Comparison of ENCODE assay signal across 11 mouse cellular contexts in genomic region chr17:49489098-49489497, GRCm38 (mm10).
DNase-seq lines count a peak whose midpoint lies in the region.
"Had no signal": no experiment of that assay in that cellular context is flagged by ENCODE, and none has a peak within 500 bp of the region (broad histone marks: within the 10 kb centered on the region; RNA-seq: fewer than 3 reads in every experiment).

No protein-coding gene starts in this region.

- peak; percentile 14 for DNase-seq in kidney, postnatal 14 days
- no peak for DNase-seq in kidney, adult 8-10 months
- DNase-seq in adipocyte (ENCODE audit: low spot score): peak; percentile 38
- peak; percentile 49 for DNase-seq in heart, adult 8-10 months (ENCODE audit: low spot score)
- DNase-seq in heart, postnatal 14 days: peak; percentile 40 to 57
- no peak for DNase-seq in urinary bladder, postnatal 36 days (ENCODE audit: low spot score in 2 of 2)
- DNase-seq in thymus, postnatal 36 days: no peak
- DNase-seq in cerebellum, adult 9-10 months: no peak
- DNase-seq: cerebellum, postnatal 14 days; kidney, adult 18-20 months; thymus, postnatal 14 days had no signal

- intact Hi-C loops in heart, postnatal 14 days (cut with DNase I): no loop called here

Comparison
In these comparisons a context has a peak if more than half of its experiments do, and no peak if none do; other contexts are left out.
1. DNase-seq: peak in kidney, postnatal 14 days (single experiment), adipocyte (single experiment), heart, adult 8-10 months (single experiment) and heart, postnatal 14 days (2 of 2); none in kidney, adult 8-10 months (0 of 2), urinary bladder, postnatal 36 days (0 of 2), thymus, postnatal 36 days (0 of 2) and cerebellum, adult 9-10 months (single experiment).